Mouse (Mus musculus) ES-CJ7 (cell line): ENCODE measurements around the gene Abraxas2.

ENCODE experiments used
- DNase-seq: peaks from one replicate; pipeline ENCODE4 v3.0.0; 2011; ENCODE audit warnings: low read depth, low spot score

Gene Abraxas2

GRCm38 (mm10) chr7:132897258-132897657 is 38.2 kb downstream of the Abraxas2 start:
- DNase-seq, result peak; percentile 71

DNA sequence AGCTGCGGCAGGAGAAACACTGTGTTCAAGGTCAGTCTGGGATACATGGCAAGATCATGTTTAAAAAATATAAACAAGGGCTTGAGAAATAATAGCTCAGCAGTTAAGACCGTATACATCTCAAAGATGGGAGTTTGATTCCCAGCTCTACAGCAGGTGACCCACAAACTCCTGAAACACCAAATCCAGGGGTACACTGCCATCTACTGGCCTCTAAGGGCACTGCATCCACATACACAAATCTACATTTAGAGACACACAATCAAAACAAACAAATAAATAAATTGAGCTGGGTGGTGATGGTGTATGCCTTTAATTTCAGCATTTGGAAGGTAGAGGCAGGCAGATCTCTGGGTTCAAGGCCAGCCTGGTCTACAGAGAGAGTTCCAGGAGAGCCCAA is 39.2 kb downstream of the Abraxas2 start:
- DNase-seq, result peak; percentile 71

- no peak for DNase-seq
Measured at GRCm38 (mm10) chr7:132900826-132901531, 42.0 kb downstream of the Abraxas2 start.

- peak; percentile 27 for DNase-seq
Measured at GRCm38 (mm10) chr7:132903796-132904195, 44.8 kb downstream of the Abraxas2 start.

GRCm38 (mm10) chr7:132921971-132922370 is 62.9 kb downstream of the Abraxas2 start:
- DNase-seq, result no peak

GRCm38 (mm10) chr7:132925227-132925626 is 66.2 kb downstream of the Abraxas2 start:
- DNase-seq, result no peak

DNA sequence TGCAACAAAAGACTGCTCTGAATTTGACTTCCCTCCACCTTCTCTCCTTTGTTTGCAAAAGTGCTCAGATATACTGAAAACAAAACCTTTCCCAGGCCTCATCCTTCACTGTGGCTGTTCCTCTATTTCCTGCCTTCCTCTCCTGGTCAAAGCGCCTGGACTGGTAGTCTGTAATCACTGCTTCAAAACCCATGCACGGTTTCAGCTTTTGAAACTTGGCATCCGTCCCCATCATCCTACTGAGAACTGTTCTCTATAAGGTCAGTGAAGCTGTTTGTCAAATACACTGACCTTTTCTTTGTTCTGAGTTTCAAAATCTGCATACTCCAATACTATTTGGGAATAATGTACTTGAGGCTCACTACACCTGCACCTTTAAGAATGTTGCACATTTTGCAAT is 68.2 kb downstream of the Abraxas2 start:
- no peak for DNase-seq

- DNase-seq, result peak; percentile 64
Measured at GRCm38 (mm10) chr7:132930055-132930454, 71.0 kb downstream of the Abraxas2 start.

DNA sequence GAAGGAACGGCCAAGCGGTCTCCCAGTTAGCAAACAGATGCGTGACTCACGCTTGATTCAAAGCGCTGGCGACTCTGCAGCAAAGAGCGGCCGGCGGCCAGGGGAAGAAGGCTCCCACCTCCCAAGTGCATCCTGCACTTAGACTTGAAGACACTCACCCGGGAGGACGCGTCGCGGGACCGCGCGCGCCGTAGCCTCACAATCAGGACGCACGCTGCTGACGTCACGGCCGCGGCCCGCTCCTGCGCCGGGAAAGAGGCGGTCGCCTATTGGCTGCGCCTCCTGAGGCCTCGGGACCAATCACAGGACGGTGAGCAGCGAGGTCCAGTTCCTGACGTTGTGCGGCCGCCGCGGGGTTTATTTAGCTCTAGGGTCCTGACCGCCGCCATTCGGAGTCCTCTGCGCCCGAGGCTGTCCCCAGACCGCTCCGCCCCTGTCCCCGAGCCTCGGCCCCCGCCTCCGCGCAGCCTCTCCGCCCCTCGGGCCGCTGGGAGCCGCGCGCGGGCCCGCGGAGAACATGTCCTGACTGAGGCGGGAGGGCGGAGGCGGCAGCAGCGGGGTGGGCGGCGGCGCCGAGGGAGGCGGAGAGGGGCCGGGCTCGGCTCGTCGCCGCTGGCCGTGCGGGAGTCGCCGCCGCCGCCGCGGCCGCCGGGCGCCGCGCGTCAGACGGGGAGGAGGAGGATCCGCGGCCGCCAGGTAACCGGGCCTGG is 72.0 kb downstream of the Abraxas2 start, which contains the start of gene Zranb1:
TSS of gene Zranb1 (plus strand) at position 293 of the 710 bp plus-strand sequence.
- DNase-seq, result peak; percentile 98

DNA sequence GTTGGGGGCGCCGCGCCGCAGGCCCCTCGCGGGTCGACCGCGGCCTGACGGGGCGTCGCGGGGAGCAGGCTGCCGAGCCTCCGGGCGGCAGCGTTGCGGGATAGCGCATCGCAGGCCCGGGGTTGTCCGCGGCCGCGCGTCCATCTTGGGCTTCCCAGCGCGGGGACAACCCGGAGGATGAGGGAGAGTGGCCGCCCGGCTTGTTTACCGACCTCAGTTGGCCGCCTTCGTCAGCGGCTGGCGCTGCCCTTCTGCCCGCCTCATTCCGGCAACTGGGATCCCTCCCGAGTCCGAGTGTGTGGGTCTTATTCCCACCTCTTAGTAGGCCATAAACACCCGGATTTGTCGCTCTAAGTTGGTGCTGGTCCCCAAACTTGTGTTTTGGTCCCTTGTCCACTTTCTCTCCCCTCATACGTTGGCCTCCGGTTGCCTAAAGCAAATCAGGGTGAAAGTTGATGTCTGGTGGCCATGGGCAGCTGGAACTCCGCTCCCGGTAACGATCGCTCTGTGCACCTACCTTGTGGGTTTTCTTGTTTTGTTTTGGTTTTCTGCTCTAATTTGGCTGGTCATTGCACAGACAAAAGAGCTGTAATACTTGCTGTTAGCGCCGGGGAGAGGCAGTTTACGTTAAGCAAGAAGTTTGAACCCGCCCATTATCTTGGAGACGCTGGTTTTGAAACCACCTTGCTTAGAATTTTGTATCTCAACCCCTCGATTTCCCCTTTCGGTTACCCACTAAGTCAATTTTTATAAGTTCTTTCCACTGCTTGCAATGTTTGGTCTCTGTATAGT is 72.7 kb downstream of the Abraxas2 start:
- peak; percentile 36 for DNase-seq

GRCm38 (mm10) chr7:132933331-132933730 is 74.3 kb downstream of the Abraxas2 start:
- DNase-seq, result no peak
